Mouse (Mus musculus) colon, adult 2 months (tissue): ENCODE results near the gene Gm17304. TPM values are rescaled to one million over a fixed set of nuclear protein-coding genes. Genes with fewer than 3 reads are reported as not detected.

Experiments used
- polyA plus RNA-seq: library from polyadenylated mRNA; depleted of rRNA; stranded (reverse); fragments of >200 nt; gene quantifications from 2 replicates; pipeline ENCODE4 v1.2.3, GENCODE M21; 2012; rRNA removed

Gm17304 gene
- polyA plus RNA-seq = not detected in 2 replicates

GRCm38 (mm10) chr5:106608798-106609197 lies at the start of gene Gm17304:
Gm17304 (plus strand) TSS chr5:106609098.

Other genes with a start within 250 kb of the Gm17304 start
- not detected in 2 replicates for gene Barhl2, start 150.9 kb upstream of the Gm17304 start, polyA plus RNA-seq
- 5.1 and 6.8 TPM in 2 replicates for gene Zfp644, start 88.2 kb downstream of the Gm17304 start, polyA plus RNA-seq